Mouse (Mus musculus): ENCODE measurements around the gene Zfp106. TPM values are rescaled to one million over a fixed set of nuclear protein-coding genes. Genes with fewer than 3 reads are reported as not detected.

Gene Zfp106
- 45.5 and 50.7 TPM in 2 replicates for polyA plus RNA-seq (2015; fragmentation: Nextera tagmentation; extraction: Ambion mirVana)

GRCm38 (mm10) chr2:120563235-120563990 lies at the start of gene Zfp106:
Zfp106 (minus strand) TSS chr2:120563843.
- peak; percentile 75 for ATAC-seq (ENCODE audit: low FRiP score, low TSS enrichment)
- H3K27me3 ChIP-seq (ENCODE audit: insufficient read depth, low read length): no peaks in the 10 kb centered on the region
- under 1% methylated on average over 50 of the region's 50 CpGs for WGBS
- peak within 1 kb of the TSS; percentile 94 for H3K9ac ChIP-seq (replicated peaks; ENCODE audit: low read length)
- H3K4me3 ChIP-seq (ENCODE audit: low read length): peak within 1 kb of the TSS; percentile 97
- H3K4me1 ChIP-seq (ENCODE audit: insufficient read depth, low read length): peaks cover 9% of the 10 kb centered on the region
- H3K9me3 ChIP-seq (ENCODE audit: low read length): no peaks in the 10 kb centered on the region
- H3K36me3 ChIP-seq (ENCODE audit: insufficient read depth, low read length): 0 out of 2 replicates have a peak, but pooled peaks cover 3% of the 10 kb centered on the region
- H3K4me2 ChIP-seq (replicated peaks; ENCODE audit: low read depth, low read length): peak within 1 kb of the TSS; percentile 63
- peak within 1 kb of the TSS; percentile 75 for H3K27ac ChIP-seq (ENCODE audit: low read length)

- H3K4me1 ChIP-seq (ENCODE audit: insufficient read depth, low read length): peaks cover 18% of the 10 kb centered on the region
- H3K36me3 ChIP-seq (ENCODE audit: insufficient read depth, low read length): peaks cover 7% of the 10 kb centered on the region; the same call in 1 of the 2 replicates
- peak within 1 kb of the TSS; percentile 86 for H3K4me3 ChIP-seq (ENCODE audit: low read length)
- peak within 1 kb of the TSS; percentile 87 for H3K9ac ChIP-seq (replicated peaks; ENCODE audit: low read length)
- peak within 1 kb of the TSS; percentile 80 for H3K4me2 ChIP-seq (replicated peaks; ENCODE audit: low read depth, low read length)
- H3K27ac ChIP-seq (ENCODE audit: low read length): peak within 1 kb of the TSS; percentile 87
- ATAC-seq (ENCODE audit: low FRiP score, low TSS enrichment): peak; percentile 97
- H3K27me3 ChIP-seq (ENCODE audit: insufficient read depth, low read length): no peaks in the 10 kb centered on the region
- H3K9me3 ChIP-seq (ENCODE audit: low read length): no peaks in the 10 kb centered on the region
- under 1% methylated on average over 52 of the region's 52 CpGs for WGBS
Measured at GRCm38 (mm10) chr2:120608830-120609723, 45.4 kb upstream of the Zfp106 start, which contains the start of the genes Haus2 and Lrrc57. Haus2 (plus strand) TSS chr2:120609383. Lrrc57 (minus strand) TSS chr2:120609520.

- Histone ChIP-seq H3K27ac (ENCODE audit: low read length) (no peak overlapping the region), H3K4me3 (ENCODE audit: low read length) (no peak overlapping the region), H3K9me3 (ENCODE audit: low read length) (no peaks in the 10 kb centered on the region), H3K4me2 (replicated peaks; ENCODE audit: low read depth, low read length) (no peak overlapping the region), H3K4me1 (ENCODE audit: insufficient read depth, low read length) (peaks cover 18% of the 10 kb centered on the region), H3K27me3 (ENCODE audit: insufficient read depth, low read length) (no peaks in the 10 kb centered on the region), H3K9ac (replicated peaks; ENCODE audit: low read length) (no peak overlapping the region), H3K36me3 (ENCODE audit: insufficient read depth, low read length) (peaks cover 9% of the 10 kb centered on the region; the same call in 1 of the 2 replicates)
- WGBS: 86% methylated on average over 6 of the region's 6 CpGs
- ATAC-seq (ENCODE audit: low FRiP score, low TSS enrichment): no peak
Measured at GRCm38 (mm10) chr2:120606021-120606690, 42.5 kb upstream of the Zfp106 start.

GRCm38 (mm10) chr2:120599506-120599905 lies 35.9 kb upstream of the Zfp106 start:
- no peak for ATAC-seq (ENCODE audit: low FRiP score, low TSS enrichment)
- WGBS: 89% methylated on average over 4 of the region's 4 CpGs
- no peaks in the 10 kb centered on the region for H3K27me3 ChIP-seq (ENCODE audit: insufficient read depth, low read length)
- no peak overlapping the region for H3K4me2 ChIP-seq (replicated peaks; ENCODE audit: low read depth, low read length)
- no peaks in the 10 kb centered on the region for H3K4me1 ChIP-seq (ENCODE audit: insufficient read depth, low read length)
- H3K36me3 ChIP-seq (ENCODE audit: insufficient read depth, low read length): peaks cover 44% of the 10 kb centered on the region
- H3K9me3 ChIP-seq (ENCODE audit: low read length): no peaks in the 10 kb centered on the region
- no peak overlapping the region for H3K27ac ChIP-seq (ENCODE audit: low read length)
- no peak overlapping the region for H3K9ac ChIP-seq (replicated peaks; ENCODE audit: low read length)
- no peak overlapping the region for H3K4me3 ChIP-seq (ENCODE audit: low read length)

GRCm38 (mm10) chr2:120597734-120598133 lies 34.1 kb upstream of the Zfp106 start:
- no peak overlapping the region for H3K4me3 ChIP-seq (ENCODE audit: low read length)
- H3K4me2 ChIP-seq (replicated peaks; ENCODE audit: low read depth, low read length): no peak overlapping the region
- no peaks in the 10 kb centered on the region for H3K27me3 ChIP-seq (ENCODE audit: insufficient read depth, low read length)
- WGBS: 66% methylated on average over 2 of the region's 2 CpGs
- no peaks in the 10 kb centered on the region for H3K4me1 ChIP-seq (ENCODE audit: insufficient read depth, low read length)
- no peak for ATAC-seq (ENCODE audit: low FRiP score, low TSS enrichment)
- no peak overlapping the region for H3K9ac ChIP-seq (replicated peaks; ENCODE audit: low read length)
- peaks cover 46% of the 10 kb centered on the region for H3K36me3 ChIP-seq (ENCODE audit: insufficient read depth, low read length)
- no peaks in the 10 kb centered on the region for H3K9me3 ChIP-seq (ENCODE audit: low read length)
- H3K27ac ChIP-seq (ENCODE audit: low read length): no peak overlapping the region

GRCm38 (mm10) chr2:120592227-120592626 lies 28.6 kb upstream of the Zfp106 start:
- no peak overlapping the region for H3K4me2 ChIP-seq (replicated peaks; ENCODE audit: low read depth, low read length)
- no peaks in the 10 kb centered on the region for H3K9me3 ChIP-seq (ENCODE audit: low read length)
- no peak overlapping the region for H3K4me3 ChIP-seq (ENCODE audit: low read length)
- H3K9ac ChIP-seq (replicated peaks; ENCODE audit: low read length): no peak overlapping the region
- H3K36me3 ChIP-seq (ENCODE audit: insufficient read depth, low read length): peaks cover 36% of the 10 kb centered on the region
- no peaks in the 10 kb centered on the region for H3K27me3 ChIP-seq (ENCODE audit: insufficient read depth, low read length)
- H3K27ac ChIP-seq (ENCODE audit: low read length): no peak overlapping the region
- 96% methylated on average over 1 of the region's 1 CpGs for WGBS
- ATAC-seq (ENCODE audit: low FRiP score, low TSS enrichment): no peak
- H3K4me1 ChIP-seq (ENCODE audit: insufficient read depth, low read length): no peaks in the 10 kb centered on the region

GRCm38 (mm10) chr2:120589759-120590158 lies 26.1 kb upstream of the Zfp106 start:
- no peaks in the 10 kb centered on the region for H3K27me3 ChIP-seq (ENCODE audit: insufficient read depth, low read length)
- peaks cover 30% of the 10 kb centered on the region for H3K36me3 ChIP-seq (ENCODE audit: insufficient read depth, low read length)
- no peaks in the 10 kb centered on the region for H3K4me1 ChIP-seq (ENCODE audit: insufficient read depth, low read length)
- H3K9ac ChIP-seq (replicated peaks; ENCODE audit: low read length): no peak overlapping the region
- ATAC-seq (ENCODE audit: low FRiP score, low TSS enrichment): no peak
- no peaks in the 10 kb centered on the region for H3K9me3 ChIP-seq (ENCODE audit: low read length)
- no peak overlapping the region for H3K27ac ChIP-seq (ENCODE audit: low read length)
- H3K4me3 ChIP-seq (ENCODE audit: low read length): no peak overlapping the region
- no peak overlapping the region for H3K4me2 ChIP-seq (replicated peaks; ENCODE audit: low read depth, low read length)
- 85% methylated on average over 5 of the region's 5 CpGs for WGBS

GRCm38 (mm10) chr2:120578286-120578685 lies 14.6 kb upstream of the Zfp106 start:
- Histone ChIP-seq H3K9ac (replicated peaks; ENCODE audit: low read length) (no peak overlapping the region), H3K9me3 (ENCODE audit: low read length) (no peaks in the 10 kb centered on the region), H3K4me2 (replicated peaks; ENCODE audit: low read depth, low read length) (no peak overlapping the region), H3K27me3 (ENCODE audit: insufficient read depth, low read length) (no peaks in the 10 kb centered on the region), H3K4me1 (ENCODE audit: insufficient read depth, low read length) (0 out of 2 replicates have a peak, but pooled peaks cover 4% of the 10 kb centered on the region), H3K4me3 (ENCODE audit: low read length) (no peak overlapping the region), H3K36me3 (ENCODE audit: insufficient read depth, low read length) (no peaks in the 10 kb centered on the region), H3K27ac (ENCODE audit: low read length) (no peak overlapping the region)
- WGBS: 70% methylated on average over 5 of the region's 5 CpGs
- ATAC-seq (ENCODE audit: low FRiP score, low TSS enrichment): no peak

GRCm38 (mm10) chr2:120577799-120578198 lies 14.2 kb upstream of the Zfp106 start:
- Histone ChIP-seq H3K36me3 (ENCODE audit: insufficient read depth, low read length) (no peaks in the 10 kb centered on the region), H3K4me1 (ENCODE audit: insufficient read depth, low read length) (0 out of 2 replicates have a peak, but pooled peaks cover 4% of the 10 kb centered on the region), H3K27me3 (ENCODE audit: insufficient read depth, low read length) (no peaks in the 10 kb centered on the region), H3K4me3 (ENCODE audit: low read length) (no peak overlapping the region), H3K27ac (ENCODE audit: low read length) (no peak overlapping the region), H3K9me3 (ENCODE audit: low read length) (no peaks in the 10 kb centered on the region), H3K9ac (replicated peaks; ENCODE audit: low read length) (no peak overlapping the region), H3K4me2 (replicated peaks; ENCODE audit: low read depth, low read length) (no peak overlapping the region)
- ATAC-seq (ENCODE audit: low FRiP score, low TSS enrichment): no peak
- WGBS: 84% methylated on average over 4 of the region's 4 CpGs

All from kidney, embryonic 16.5 days (tissue).